Mouse (Mus musculus): ENCODE measurements around the gene Micu1.

The Micu1 gene

GRCm38 (mm10) chr10:59885174-59886080 lies 183.2 kb downstream of the Micu1 start:
- DNase-seq (ENCODE audit: low read depth), result peak; percentile 53

GRCm38 (mm10) chr10:59886081-59886466 lies 183.8 kb downstream of the Micu1 start:
- no peak for DNase-seq (ENCODE audit: low read depth)

- DNase-seq (ENCODE audit: low read depth), result no peak
Observed at GRCm38 (mm10) chr10:59887432-59887831, 185.2 kb downstream of the Micu1 start.

- DNase-seq (ENCODE audit: low read depth), result no peak
Observed at GRCm38 (mm10) chr10:59889339-59889738, 187.1 kb downstream of the Micu1 start.

- no peak for DNase-seq (ENCODE audit: low read depth)
Observed at GRCm38 (mm10) chr10:59889953-59890751, 187.9 kb downstream of the Micu1 start.

- DNase-seq (ENCODE audit: low read depth), result peak; percentile 85
Observed at GRCm38 (mm10) chr10:59892977-59893376, 190.7 kb downstream of the Micu1 start.

- peak; percentile 92 for DNase-seq (ENCODE audit: low read depth)
Observed at GRCm38 (mm10) chr10:59894251-59895160, 192.2 kb downstream of the Micu1 start.

GRCm38 (mm10) chr10:59895460-59896186 lies 193.3 kb downstream of the Micu1 start:
- peak; percentile 78 for DNase-seq (ENCODE audit: low read depth)

GRCm38 (mm10) chr10:59896211-59896610 lies 193.9 kb downstream of the Micu1 start:
- DNase-seq (ENCODE audit: low read depth), result no peak

GRCm38 (mm10) chr10:59896911-59897331 lies 194.6 kb downstream of the Micu1 start:
- peak; percentile 91 for DNase-seq (ENCODE audit: low read depth)

- peak; percentile 89 for DNase-seq (ENCODE audit: low read depth)
Observed at GRCm38 (mm10) chr10:59897511-59897910, 195.2 kb downstream of the Micu1 start.

GRCm38 (mm10) chr10:59898180-59898778 lies 196.0 kb downstream of the Micu1 start:
- peak; percentile 35 for DNase-seq (ENCODE audit: low read depth)

GRCm38 (mm10) chr10:59898935-59899334 lies 196.7 kb downstream of the Micu1 start:
- no peak for DNase-seq (ENCODE audit: low read depth)

- DNase-seq (ENCODE audit: low read depth), result peak; percentile 93
Observed at GRCm38 (mm10) chr10:59899341-59900173, 197.3 kb downstream of the Micu1 start.

GRCm38 (mm10) chr10:59900174-59900435 lies 197.8 kb downstream of the Micu1 start:
- no peak for DNase-seq (ENCODE audit: low read depth)

- peak; percentile 85 for DNase-seq (ENCODE audit: low read depth)
Observed at GRCm38 (mm10) chr10:59900939-59901338, 198.7 kb downstream of the Micu1 start.

- no peak for DNase-seq (ENCODE audit: low read depth)
Observed at GRCm38 (mm10) chr10:59901463-59901862, 199.2 kb downstream of the Micu1 start.

GRCm38 (mm10) chr10:59901986-59902605 lies 199.8 kb downstream of the Micu1 start:
- DNase-seq (ENCODE audit: low read depth), result peak; percentile 57

- no peak for DNase-seq (ENCODE audit: low read depth)
Observed at GRCm38 (mm10) chr10:59902606-59902990, 200.3 kb downstream of the Micu1 start.

- DNase-seq (ENCODE audit: low read depth), result no peak
Observed at GRCm38 (mm10) chr10:59903170-59903569, 200.9 kb downstream of the Micu1 start.
